Mouse (Mus musculus): ENCODE measurements around the gene Rps6ka3. TPM values are rescaled to one million over a fixed set of nuclear protein-coding genes. Genes with fewer than 3 reads are reported as not detected.

Gene Rps6ka3
- total and polyA plus RNA-seq, 2 experiments from 2014 or later = 5.5 to 31.4 TPM

- ATAC-seq (ENCODE audit: insufficient read depth, low read depth) (no peak), DNase-seq (ENCODE audit: low spot score) (no peak)
- Histone ChIP-seq H3K4me3 (ENCODE audit: low read depth, low read length) (no peak overlapping the region), H3K4me1 (ENCODE audit: control insufficient read depth, insufficient read depth) (no peaks in the 10 kb centered on the region), H3K27me3 (ENCODE audit: control insufficient read depth, insufficient read depth, low read length) (no peaks in the 10 kb centered on the region), H3K9me3 (replicated peaks; ENCODE audit: control insufficient read depth, low read length) (no peaks in the 10 kb centered on the region), H3K27ac (ENCODE audit: low read depth) (no peak overlapping the region), H3K4me2 (ENCODE audit: low read depth, low read length) (no peak overlapping the region), H3K9ac (replicated peaks; ENCODE audit: low read depth, low read length) (no peak overlapping the region), H3K36me3 (replicated peaks; ENCODE audit: control insufficient read depth, insufficient read depth, low read length) (no peaks in the 10 kb centered on the region)
- 41% methylated on average over 5 of the region's 5 CpGs for WGBS
- no peak for TF ChIP-seq EP300 (IDR thresholded peaks at IDR 0.05; ENCODE audit: low read depth)
- no peak for TF ChIP-seq CTCF (IDR thresholded peaks at IDR 0.05; ENCODE audit: low read depth)
Observed at GRCm38 (mm10) chrX:159210892-159211583, 931 bp downstream of the Rps6ka3 start.

- H3K4me3 ChIP-seq (ENCODE audit: low read depth, low read length) = no peak overlapping the region
- ATAC-seq (ENCODE audit: insufficient read depth, low read depth) (no peak), DNase-seq (ENCODE audit: low spot score) (no peak)
- no peak overlapping the region for H3K9ac ChIP-seq (replicated peaks; ENCODE audit: low read depth, low read length)
- H3K36me3 ChIP-seq (replicated peaks; ENCODE audit: control insufficient read depth, insufficient read depth, low read length) = no peaks in the 10 kb centered on the region
- H3K4me2 ChIP-seq (ENCODE audit: low read depth, low read length) = no peak overlapping the region
- no peak overlapping the region for H3K27ac ChIP-seq (ENCODE audit: low read depth)
- H3K4me1 ChIP-seq (ENCODE audit: control insufficient read depth, insufficient read depth) = no peaks in the 10 kb centered on the region
- no peaks in the 10 kb centered on the region for H3K27me3 ChIP-seq (ENCODE audit: control insufficient read depth, insufficient read depth, low read length)
- WGBS = 25% methylated on average over 3 of the region's 3 CpGs
- H3K9me3 ChIP-seq (replicated peaks; ENCODE audit: control insufficient read depth, low read length) = no peaks in the 10 kb centered on the region
- TF ChIP-seq CTCF (IDR thresholded peaks at IDR 0.05; ENCODE audit: low read depth) (no peak), EP300 (IDR thresholded peaks at IDR 0.05; ENCODE audit: low read depth) (no peak)
Observed at GRCm38 (mm10) chrX:159215253-159215652, 5.1 kb downstream of the Rps6ka3 start.

GRCm38 (mm10) chrX:159222474-159222873 is 12.4 kb downstream of the Rps6ka3 start:
- no peaks in the 10 kb centered on the region for H3K27me3 ChIP-seq (ENCODE audit: control insufficient read depth, insufficient read depth, low read length)
- H3K9me3 ChIP-seq (replicated peaks; ENCODE audit: control insufficient read depth, low read length) = no peaks in the 10 kb centered on the region
- TF ChIP-seq CTCF (IDR thresholded peaks at IDR 0.05; ENCODE audit: low read depth) (no peak), EP300 (IDR thresholded peaks at IDR 0.05; ENCODE audit: low read depth) (no peak)
- H3K9ac ChIP-seq (replicated peaks; ENCODE audit: low read depth, low read length) = no peak overlapping the region
- H3K36me3 ChIP-seq (replicated peaks; ENCODE audit: control insufficient read depth, insufficient read depth, low read length) = no peaks in the 10 kb centered on the region
- 31% methylated on average over 3 of the region's 3 CpGs for WGBS
- no peaks in the 10 kb centered on the region for H3K4me1 ChIP-seq (ENCODE audit: control insufficient read depth, insufficient read depth)
- peak; percentile 56 for DNase-seq (ENCODE audit: low spot score)
- peak; percentile 95 for ATAC-seq (ENCODE audit: insufficient read depth, low read depth)
- H3K4me2 ChIP-seq (ENCODE audit: low read depth, low read length) = peak overlapping the region; percentile 30; the same call in 1 of the 2 replicates
- peak overlapping the region; percentile 16; the same call in 1 of the 2 replicates for H3K4me3 ChIP-seq (ENCODE audit: low read depth, low read length)
- peak overlapping the region; percentile 64 for H3K27ac ChIP-seq (ENCODE audit: low read depth)

- TF ChIP-seq EP300 (IDR thresholded peaks at IDR 0.05; ENCODE audit: low read depth) = no peak
- TF ChIP-seq CTCF (IDR thresholded peaks at IDR 0.05; ENCODE audit: low read depth) = no peak
- Histone ChIP-seq H3K27me3 (ENCODE audit: control insufficient read depth, insufficient read depth, low read length) (no peaks in the 10 kb centered on the region), H3K9ac (replicated peaks; ENCODE audit: low read depth, low read length) (no peak overlapping the region), H3K4me1 (ENCODE audit: control insufficient read depth, insufficient read depth) (no peaks in the 10 kb centered on the region), H3K27ac (ENCODE audit: low read depth) (no peak overlapping the region), H3K4me2 (ENCODE audit: low read depth, low read length) (no peak overlapping the region), H3K36me3 (replicated peaks; ENCODE audit: control insufficient read depth, insufficient read depth, low read length) (no peaks in the 10 kb centered on the region), H3K4me3 (ENCODE audit: low read depth, low read length) (no peak overlapping the region), H3K9me3 (replicated peaks; ENCODE audit: control insufficient read depth, low read length) (no peaks in the 10 kb centered on the region)
- ATAC-seq (ENCODE audit: insufficient read depth, low read depth) (no peak), DNase-seq (ENCODE audit: low spot score) (no peak)
- WGBS = 46% methylated on average over 1 of the region's 1 CpGs
Observed at GRCm38 (mm10) chrX:159237275-159237674, 27.2 kb downstream of the Rps6ka3 start.

GRCm38 (mm10) chrX:159254001-159254884 is 44.1 kb downstream of the Rps6ka3 start:
- no peaks in the 10 kb centered on the region for H3K9me3 ChIP-seq (replicated peaks; ENCODE audit: control insufficient read depth, low read length)
- 25% methylated on average over 27 of the region's 27 CpGs for WGBS
- no peaks in the 10 kb centered on the region for H3K4me1 ChIP-seq (ENCODE audit: control insufficient read depth, insufficient read depth)
- DNase-seq (ENCODE audit: low spot score) (peak; percentile 10), ATAC-seq (ENCODE audit: insufficient read depth, low read depth) (0 out of 2 replicates have a peak, but pooled peaks have one; percentile 6)
- peak overlapping the region; percentile 63 for H3K4me2 ChIP-seq (ENCODE audit: low read depth, low read length)
- peak overlapping the region; percentile 92 for H3K27ac ChIP-seq (ENCODE audit: low read depth)
- H3K27me3 ChIP-seq (ENCODE audit: control insufficient read depth, insufficient read depth, low read length) = no peaks in the 10 kb centered on the region
- no peaks in the 10 kb centered on the region for H3K36me3 ChIP-seq (replicated peaks; ENCODE audit: control insufficient read depth, insufficient read depth, low read length)
- peak overlapping the region; percentile 51 for H3K9ac ChIP-seq (replicated peaks; ENCODE audit: low read depth, low read length)
- peak overlapping the region; percentile 83 for H3K4me3 ChIP-seq (ENCODE audit: low read depth, low read length)
- TF ChIP-seq CTCF (IDR thresholded peaks at IDR 0.05; ENCODE audit: low read depth) = no peak
- TF ChIP-seq EP300 (IDR thresholded peaks at IDR 0.05; ENCODE audit: low read depth) = no peak

All from heart, postnatal 0 days (tissue).